Mouse (Mus musculus) embryonic fibroblast, embryonic 13.5 days (primary cell): Measurements from ENCODE around the gene Myo1d. TPM values are rescaled to one million over a fixed set of nuclear protein-coding genes. Genes with fewer than 3 reads are reported as not detected.

ENCODE experiments used
- H3K27ac ChIP-seq: 2 replicates; pipeline ENCODE4 v1.5.1; 2012; ENCODE audit warnings: low read length, control low read depth, inconsistent platforms; ENCODE audit not compliant: insufficient read depth
- H3K4me1 ChIP-seq: 2 replicates; pipeline ENCODE4 v1.6.1; 2011; ENCODE audit warnings: low read length; ENCODE audit not compliant: control insufficient read depth, insufficient read depth
- H3K4me3 ChIP-seq: 2 replicates; pipeline ENCODE4 v1.5.1; 2011; ENCODE audit warnings: mild to moderate bottlenecking, control low read depth, low read length; ENCODE audit not compliant: insufficient read depth
- CTCF ChIP-seq: IDR thresholded peaks from 2 replicates; pipeline ENCODE4 v1.5.1; 2011; ENCODE audit warnings: mild to moderate bottlenecking, control low read depth, low read length, moderate library complexity, borderline replicate concordance; ENCODE audit not compliant: insufficient read depth
- POLR2A ChIP-seq: IDR thresholded peaks from 2 replicates; pipeline ENCODE4 v1.6.1; 2011; ENCODE audit warnings: low read depth, mild to moderate bottlenecking, control low read depth, low read length, moderate library complexity
- polyA plus RNA-seq: library from polyadenylated mRNA; stranded (reverse); fragments of >200 nt; gene quantifications from 2 replicates; pipeline ENCODE4 v1.2.4, GENCODE M21; 2011; ENCODE audit warnings: low read depth; ENCODE audit not compliant: missing spikeins, insufficient read length

The Myo1d gene
- polyA plus RNA-seq, 1 experiment = 29.5 TPM

DNA sequence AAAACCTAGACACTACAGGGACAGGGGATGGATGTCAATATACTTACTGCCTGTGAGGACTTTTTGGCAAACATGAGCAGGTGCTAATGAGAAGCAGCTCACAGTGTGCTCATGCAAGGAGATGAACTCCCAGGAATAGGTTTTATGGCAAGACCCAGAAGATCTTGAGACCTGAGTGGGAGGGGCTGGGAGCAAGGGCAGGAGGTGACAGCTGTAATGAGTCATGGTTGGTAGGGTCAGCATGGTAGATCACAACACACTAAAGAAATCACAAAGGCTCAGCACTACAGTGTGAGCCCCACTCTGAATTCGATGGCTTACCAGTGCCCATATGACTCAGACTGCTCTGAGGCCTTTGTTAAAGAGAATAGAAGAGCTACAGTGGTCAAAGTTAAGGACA, 184.3 kb downstream of the Myo1d start:
- TF ChIP-seq CTCF (no peak), POLR2A (no peak)
- H3K27ac ChIP-seq = no peak overlapping the region
- no peak overlapping the region for H3K4me3 ChIP-seq
- no peaks in the 10 kb centered on the region for H3K4me1 ChIP-seq

DNA sequence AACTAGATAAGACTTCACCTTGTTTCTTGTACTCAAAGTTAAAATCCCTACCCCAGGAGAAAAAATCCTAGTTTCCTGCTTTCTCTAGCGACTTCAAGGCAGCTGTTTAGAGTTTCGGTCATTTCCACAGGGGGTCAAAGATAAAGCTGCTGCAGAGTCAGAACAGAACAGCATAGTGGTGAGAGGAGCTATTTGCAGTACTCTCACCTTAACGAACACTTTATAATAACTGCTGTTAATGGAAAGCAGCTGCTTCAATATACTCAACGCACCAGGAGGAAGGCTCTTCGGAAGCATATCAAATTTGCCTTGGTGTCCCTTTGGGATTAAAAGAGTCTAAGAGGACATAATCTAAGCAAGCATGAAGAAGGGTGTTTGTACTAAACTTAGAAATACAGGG, 190.4 kb downstream of the Myo1d start:
- Histone ChIP-seq H3K27ac (no peak overlapping the region), H3K4me3 (no peak overlapping the region), H3K4me1 (peaks cover 3% of the 10 kb centered on the region; the same call in 1 of the 2 replicates)
- TF ChIP-seq CTCF = no peak
- no peak for TF ChIP-seq POLR2A

DNA sequence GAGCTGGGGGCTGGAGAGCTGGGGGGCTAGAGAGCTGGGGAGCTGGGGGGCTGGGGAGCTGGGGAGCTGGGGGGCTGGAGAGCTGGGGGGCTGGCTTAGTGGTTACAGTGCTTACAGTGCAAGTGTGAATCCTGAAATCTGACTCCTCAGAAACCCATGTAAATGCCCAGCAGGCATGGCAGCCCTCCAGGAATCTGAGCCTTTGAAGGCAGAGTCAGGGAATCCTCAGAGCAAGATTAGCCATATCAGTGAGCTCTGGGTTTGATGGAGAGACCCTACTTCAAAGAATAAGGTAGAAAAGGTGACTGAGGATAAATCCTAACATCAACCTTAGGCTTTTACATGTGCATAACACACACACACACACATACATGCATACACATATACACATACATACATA, 194.1 kb downstream of the Myo1d start:
- TF ChIP-seq POLR2A (no peak), CTCF (no peak)
- H3K27ac ChIP-seq = no peak overlapping the region
- H3K4me1 ChIP-seq = peaks cover 3% of the 10 kb centered on the region; the same call in 1 of the 2 replicates
- H3K4me3 ChIP-seq = no peak overlapping the region

DNA sequence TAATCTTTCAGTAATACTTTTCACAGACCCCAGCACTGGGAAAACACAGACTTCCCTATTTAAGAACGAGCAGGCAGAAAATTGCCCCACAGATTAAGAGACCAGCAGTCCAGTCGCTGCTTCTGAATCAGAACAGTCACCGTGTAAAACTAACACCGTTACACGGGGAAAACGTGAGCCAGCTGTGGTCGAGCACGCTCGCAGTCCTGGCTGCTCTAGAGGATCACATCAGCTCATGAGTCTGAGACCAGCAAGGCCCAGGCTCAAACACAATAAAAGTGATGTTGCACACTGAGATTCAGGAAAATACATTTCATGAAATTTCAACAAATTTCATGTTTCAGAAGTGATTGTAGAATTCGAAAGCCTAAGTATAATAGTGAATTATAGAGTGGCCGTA, 194.6 kb downstream of the Myo1d start:
- TF ChIP-seq POLR2A (no peak), CTCF (no peak)
- H3K27ac ChIP-seq = no peak overlapping the region
- no peak overlapping the region for H3K4me3 ChIP-seq
- H3K4me1 ChIP-seq = peaks cover 3% of the 10 kb centered on the region; the same call in 1 of the 2 replicates

DNA sequence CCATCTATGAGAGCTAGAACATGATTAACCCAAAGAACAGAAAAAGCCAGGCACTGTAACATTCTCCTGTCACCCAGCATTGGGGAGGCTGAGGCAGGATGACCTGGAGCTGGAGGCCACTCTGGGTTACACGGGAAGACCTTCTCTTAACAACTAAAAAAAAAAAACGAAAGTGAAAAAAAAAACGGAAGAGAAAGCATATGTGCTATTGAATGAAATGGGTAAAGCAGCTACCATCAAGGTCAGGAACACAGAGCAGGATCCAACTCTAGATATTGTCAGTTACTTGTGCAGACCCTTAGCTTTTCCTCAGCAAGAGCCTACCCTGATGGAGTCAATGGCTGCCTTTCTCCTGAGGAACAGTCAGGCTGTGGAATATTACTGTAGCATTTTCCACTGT, 199.3 kb downstream of the Myo1d start:
- Histone ChIP-seq H3K4me1 (no peaks in the 10 kb centered on the region), H3K27ac (no peak overlapping the region), H3K4me3 (no peak overlapping the region)
- TF ChIP-seq CTCF (no peak), POLR2A (no peak)

DNA sequence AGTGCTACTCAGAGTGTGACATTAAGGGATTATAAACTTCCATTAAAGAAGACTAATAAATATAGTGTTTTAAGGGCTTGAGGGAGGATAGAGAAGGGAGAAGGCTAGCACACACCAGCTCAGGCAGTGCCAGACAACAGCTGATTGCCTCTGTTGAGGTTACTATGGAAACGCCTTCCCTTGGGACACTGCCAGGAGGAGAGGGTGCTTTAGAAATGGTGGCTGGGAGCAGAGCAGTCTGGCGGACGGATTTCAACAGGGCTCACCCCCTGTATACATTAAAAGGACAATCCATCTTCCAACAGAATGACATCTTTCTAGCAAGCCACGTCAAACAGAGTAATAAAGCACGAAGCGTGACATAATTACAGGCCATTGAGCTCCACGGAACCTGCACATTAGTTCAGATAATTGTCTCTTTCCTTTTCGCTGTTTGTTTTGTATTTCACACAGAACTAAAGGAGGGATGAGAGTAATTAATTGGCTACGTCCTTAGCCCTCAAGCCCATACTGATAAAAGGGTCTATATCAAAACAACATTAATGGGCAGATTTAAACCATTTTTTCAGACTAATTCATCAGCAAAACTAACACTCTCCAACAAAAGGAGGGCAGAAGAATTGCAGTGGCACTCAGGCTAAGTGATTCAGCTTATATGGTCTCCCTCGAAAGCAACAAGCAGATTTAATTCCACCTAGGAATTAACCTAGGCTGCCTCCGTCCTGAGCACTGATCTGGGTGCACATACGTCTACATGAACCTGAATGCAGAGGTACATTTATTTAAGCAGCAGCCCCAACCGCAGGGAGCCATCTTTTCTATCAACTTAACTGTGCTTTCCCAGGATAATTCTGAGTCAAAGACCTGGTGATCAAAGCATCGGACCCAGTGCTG, 201.8 kb downstream of the Myo1d start:
- Histone ChIP-seq H3K4me1 (no peaks in the 10 kb centered on the region), H3K4me3 (no peak overlapping the region), H3K27ac (no peak overlapping the region)
- TF ChIP-seq CTCF (no peak), POLR2A (no peak)

DNA sequence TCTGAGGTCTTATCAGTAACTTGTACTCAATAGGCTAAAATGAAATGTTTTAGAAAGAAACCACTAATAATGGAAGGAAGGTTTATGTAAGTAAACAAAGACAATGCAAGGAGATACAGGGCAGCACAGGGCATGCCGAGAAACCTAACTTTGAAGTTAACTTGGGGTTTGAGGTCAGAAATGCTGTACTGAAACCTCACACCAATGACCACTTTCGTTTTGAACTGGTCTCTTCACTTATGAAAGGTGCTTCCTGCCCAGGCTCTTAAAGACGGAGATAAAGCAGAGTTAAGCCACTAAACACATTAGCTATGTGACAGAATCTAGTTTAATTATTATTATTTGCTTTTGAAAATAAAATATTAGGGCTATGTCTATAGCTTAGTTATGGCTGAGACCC, 204.0 kb downstream of the Myo1d start:
- H3K4me1 ChIP-seq = no peaks in the 10 kb centered on the region
- no peak overlapping the region for H3K4me3 ChIP-seq
- TF ChIP-seq POLR2A (no peak), CTCF (no peak)
- H3K27ac ChIP-seq = no peak overlapping the region

DNA sequence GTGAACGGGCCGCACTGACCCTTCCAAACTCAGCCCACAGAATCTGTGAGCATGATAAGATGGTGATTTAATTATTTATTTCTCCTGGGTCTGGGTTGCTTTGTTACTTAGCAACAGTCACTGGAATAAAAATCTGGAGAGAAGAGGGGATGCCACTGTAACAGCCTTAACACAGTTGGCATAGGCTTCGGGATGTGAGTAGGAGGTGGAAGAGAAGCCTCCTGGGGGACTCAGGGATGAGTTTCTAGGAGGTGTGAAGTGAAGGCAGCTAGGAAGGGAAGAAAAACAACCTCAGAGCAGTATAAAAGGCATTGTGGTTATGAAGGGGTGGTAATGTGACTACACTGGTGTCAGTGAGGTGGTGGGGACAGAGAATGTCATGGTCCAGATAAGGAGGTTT, 213.5 kb downstream of the Myo1d start:
- no peak overlapping the region for H3K4me3 ChIP-seq
- no peak overlapping the region for H3K27ac ChIP-seq
- H3K4me1 ChIP-seq = peaks cover 8% of the 10 kb centered on the region
- no peak for TF ChIP-seq POLR2A
- no peak for TF ChIP-seq CTCF

DNA sequence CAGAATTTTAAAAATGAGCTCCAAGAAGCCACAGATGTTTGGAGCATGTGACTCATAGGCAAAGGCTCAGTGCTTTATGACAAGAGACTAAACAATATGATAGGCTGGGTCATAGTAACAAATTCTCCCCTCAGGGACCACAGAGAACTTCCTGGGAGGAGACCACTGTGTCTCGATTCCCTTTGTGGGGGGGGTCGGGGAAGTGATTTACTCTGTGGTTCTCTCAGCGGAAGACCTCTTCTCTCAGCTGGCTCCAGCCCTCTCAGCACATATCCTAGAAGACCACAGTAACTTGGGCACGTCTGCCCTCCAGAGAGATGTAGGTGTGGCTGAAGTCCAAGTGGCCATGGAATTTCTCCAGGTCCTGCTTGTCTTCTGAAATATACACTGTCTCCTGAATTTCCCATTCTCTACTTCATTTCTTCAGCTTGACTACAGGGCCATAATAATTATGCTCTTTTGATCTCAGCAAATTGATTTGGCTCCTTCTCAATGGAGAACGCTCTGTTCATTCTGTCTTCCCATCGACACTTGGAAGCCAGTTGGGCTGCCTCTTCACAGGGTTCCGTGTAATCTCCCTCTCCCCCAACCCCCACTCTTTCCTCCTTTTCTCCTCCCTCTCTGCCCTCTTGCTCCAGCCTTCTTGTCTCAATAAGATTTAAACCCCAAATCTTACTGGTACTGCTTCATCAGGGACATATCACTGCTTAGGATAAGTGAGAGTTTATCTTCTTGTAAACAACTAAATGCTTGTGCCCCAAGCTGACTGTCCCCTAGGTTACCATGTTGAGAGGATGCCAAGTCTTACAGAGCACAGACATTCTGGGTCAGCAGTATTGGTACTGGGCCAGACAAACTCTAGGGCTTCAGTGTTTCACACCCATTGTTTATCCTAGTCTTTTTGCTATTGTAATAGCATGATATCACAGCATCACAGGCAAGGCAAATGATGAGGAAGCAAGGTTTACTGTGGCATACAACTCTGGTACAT, 214.6 kb downstream of the Myo1d start:
- Histone ChIP-seq H3K27ac (no peak overlapping the region), H3K4me3 (no peak overlapping the region), H3K4me1 (peaks cover 8% of the 10 kb centered on the region)
- TF ChIP-seq CTCF = no peak
- no peak for TF ChIP-seq POLR2A

DNA sequence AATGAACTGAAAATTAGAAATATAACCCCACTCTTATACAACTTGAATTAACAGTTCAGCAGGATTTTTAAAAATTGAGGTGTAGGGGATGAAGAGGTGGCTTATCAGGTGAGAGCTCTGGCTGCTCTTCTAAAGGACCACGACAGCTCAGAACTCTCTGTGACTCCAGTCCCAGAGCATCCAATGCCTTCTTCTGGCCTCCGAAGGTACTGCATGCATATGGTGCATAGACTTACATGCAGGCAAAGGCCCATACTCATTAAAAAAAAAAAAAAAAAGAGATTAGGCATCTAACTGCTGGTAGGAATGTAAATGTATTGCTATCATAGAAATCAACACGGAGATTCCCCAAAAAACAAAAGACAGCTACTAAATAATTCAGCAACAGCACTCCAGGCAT, 217.3 kb downstream of the Myo1d start:
- no peak overlapping the region for H3K27ac ChIP-seq
- TF ChIP-seq POLR2A (no peak), CTCF (no peak)
- H3K4me1 ChIP-seq = peaks cover 8% of the 10 kb centered on the region
- no peak overlapping the region for H3K4me3 ChIP-seq
